Mouse (Mus musculus): ENCODE results near the gene Fbxo17.
"Not testable (repeated sequence)": the region's sequence is repeated elsewhere in the genome, so short reads cannot be mapped to it uniquely, and the experiment has no call there.

The Fbxo17 gene

DNA sequence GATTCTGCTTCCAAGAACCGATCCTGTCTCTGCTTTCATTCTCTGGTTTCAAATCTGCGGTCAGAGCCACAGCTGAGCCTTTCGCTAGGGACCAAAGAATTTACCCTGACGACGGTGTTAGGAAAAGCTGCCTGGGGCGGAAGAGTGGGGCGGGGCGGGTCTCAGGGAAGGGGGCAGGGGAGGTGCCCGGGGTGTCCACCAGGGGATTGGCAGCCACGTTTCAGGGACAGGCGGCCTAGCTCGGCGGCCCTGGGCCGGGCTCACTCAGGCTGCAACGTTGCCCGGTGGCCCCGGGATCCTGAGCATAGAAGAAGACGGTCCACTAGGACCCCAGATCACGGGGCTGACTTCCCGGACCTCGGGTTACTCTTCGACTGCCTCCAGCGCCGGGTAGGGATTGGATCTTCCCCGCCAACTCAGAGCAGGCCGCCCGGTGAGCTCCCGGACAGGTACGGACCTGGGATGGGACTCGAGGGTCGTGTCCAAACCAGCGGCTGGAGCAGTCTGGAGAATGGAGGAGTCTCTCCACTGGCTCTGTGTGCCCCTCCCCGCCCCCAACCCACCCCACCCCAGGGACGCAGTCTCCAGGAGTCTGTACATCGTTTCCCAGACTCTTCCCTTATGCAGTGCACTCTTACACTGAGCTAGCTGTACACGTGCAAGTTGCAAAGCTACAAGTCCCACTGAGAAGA, at the start of gene Fbxo17:
Gene Fbxo17 (plus strand): TSS at position 215 of the 692 bp plus-strand sequence.
- DNase-seq = peak; percentile 62 to 69

DNA sequence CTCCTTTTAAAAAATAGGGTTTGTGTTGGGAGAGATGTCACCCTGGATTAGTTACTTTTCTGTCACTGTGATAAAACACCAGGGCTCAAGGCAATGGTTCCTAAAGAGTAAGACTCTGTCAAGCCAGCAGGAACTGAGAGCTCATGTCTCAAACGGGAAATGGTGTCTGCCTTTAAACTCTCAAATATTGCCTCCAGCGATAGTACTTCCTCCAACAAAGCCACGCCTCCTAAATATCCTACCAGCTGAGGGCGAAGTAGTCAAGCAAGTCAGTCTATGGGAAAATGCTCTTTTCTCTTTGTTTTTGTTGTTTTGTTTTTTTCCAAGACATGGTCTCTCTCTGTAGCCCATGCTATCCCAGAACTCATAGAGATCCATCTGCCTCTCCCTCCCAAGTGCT, 45.4 kb upstream of the Fbxo17 start:
- no peak for DNase-seq

DNA sequence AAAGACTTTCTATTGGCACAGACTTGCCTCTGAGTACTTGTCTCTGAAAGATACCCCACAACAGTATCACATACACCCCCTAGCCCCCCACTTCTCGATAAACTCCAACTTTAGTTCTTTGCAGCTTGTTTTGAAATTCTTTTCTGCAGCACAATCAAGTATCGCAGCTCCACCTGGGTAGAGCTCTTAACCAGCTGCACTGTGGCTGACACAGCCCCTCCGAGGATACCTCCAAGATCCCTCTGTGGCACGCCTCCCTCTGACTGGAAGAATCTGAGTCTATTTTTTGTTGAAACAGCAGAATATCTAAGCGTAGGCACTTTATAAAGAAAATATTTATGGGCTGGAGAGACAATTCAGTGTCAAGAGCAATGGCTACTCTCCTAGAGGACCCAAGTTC, 44.3 kb upstream of the Fbxo17 start:
- DNase-seq = no peak

DNA sequence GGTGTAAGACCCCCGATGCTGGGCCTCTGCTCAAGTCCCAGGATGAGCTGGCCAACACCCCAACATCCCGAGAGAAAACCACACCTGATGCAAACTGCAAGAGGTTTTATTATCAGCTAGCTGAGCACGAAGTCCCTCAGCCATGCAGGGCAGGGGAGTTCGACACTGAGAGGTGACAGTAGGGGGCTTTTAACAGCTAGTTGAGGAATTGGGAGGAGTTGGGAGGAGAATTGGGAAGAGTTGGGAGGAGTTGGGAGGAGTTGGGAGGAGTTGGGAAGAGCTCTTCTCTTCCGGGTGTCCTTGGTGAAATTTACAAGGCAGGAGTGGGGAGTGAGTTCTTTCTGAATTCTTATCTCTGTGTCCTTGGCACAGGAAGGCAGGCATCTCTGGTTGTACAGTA, 43.8 kb upstream of the Fbxo17 start:
- DNase-seq = not testable (repeated sequence)

DNA sequence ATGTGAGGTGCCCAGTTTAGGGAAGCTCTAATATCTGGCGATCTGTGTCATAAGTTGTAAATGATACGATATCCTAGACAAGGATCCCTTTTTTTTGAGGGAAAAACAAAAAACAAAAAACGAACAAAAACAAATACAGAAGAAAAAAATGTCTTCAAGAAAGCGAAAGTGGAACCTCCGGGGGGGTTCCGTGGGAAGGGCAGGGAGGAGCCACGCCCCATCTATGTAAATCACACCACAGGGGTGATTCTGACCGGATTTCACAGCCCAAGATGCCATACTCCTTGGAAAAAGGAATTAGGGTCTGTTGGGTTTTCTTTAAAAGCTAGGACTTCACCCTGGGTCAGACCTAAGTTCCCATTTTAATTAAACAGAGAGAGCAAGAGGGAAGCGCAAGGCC, 41.6 kb upstream of the Fbxo17 start:
- DNase-seq = no peak

DNA sequence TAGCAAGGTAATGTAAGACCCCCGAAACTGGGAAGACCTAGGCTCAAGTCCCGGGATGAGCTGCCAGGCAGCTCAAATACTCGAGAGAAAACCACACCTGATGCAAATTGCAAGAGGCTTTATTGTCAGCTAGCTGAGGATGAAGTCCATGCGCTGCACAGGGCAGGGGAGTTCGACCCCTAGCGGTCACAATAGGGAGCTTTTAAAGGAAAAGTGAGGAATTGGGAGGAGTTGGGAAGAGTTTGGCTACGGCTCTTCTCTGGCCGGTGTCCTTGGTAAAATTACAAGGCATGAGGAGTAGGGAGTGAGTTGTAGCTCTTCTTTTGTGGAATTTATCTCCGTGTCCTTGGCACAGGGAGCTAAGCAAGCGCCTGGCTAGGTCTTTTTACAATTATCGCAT, 40.9 kb upstream of the Fbxo17 start:
- DNase-seq = peak in 1 of 2 experiments; percentile 16

DNA sequence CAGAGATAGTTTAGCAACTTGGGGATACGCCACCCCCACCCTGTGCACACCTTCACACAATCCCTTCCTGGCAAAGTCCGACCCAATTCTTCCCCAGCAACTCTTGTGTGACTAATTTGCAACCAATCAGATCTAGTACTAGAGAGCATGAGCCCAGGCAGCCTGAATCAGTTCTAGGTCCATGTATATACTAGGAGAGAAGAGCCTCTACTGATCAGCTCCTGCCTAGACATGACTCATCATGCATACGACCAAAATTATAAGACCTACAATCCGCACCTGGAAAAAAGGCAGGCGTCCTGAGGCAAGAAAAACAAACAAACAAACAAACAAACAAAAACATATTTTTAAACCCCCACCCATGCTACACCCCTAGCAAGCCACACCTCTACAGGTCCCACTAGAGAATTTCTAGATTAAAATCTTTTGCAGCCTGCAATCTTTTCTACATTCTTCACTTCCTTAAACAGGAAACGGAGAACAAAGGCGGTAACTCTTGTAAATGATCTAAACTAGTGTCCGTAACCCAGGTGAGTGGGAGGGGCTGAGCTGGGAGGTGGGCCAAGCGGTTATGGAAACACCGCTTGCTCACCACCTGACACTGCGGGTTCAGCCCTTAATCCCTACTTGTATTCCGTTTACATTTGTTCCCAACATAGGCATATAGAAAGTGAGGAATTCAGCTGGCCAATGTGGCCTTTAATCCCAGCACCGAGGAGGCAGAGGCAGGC, 39.6 kb upstream of the Fbxo17 start:
- DNase-seq = no peak

DNA sequence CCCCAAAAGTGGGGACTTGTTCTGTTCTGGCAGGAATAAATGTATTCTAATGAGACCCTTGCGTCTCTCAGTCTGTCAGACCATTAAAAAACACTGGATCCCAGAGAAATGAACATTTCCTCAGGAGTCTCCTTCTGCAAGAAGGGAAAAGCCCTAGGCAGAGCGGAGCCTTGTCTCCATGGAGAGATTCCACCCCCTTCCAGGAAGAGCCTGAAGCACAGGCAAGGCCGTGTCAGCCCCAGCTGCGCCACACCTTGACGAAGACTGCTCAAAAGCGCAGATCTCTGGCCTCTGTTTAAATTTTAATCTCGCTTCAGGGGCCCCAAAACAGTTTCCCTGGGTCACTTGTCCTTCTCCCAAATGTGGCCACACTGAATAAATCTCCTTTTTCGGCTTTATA, 39.0 kb upstream of the Fbxo17 start:
- no peak for DNase-seq

DNA sequence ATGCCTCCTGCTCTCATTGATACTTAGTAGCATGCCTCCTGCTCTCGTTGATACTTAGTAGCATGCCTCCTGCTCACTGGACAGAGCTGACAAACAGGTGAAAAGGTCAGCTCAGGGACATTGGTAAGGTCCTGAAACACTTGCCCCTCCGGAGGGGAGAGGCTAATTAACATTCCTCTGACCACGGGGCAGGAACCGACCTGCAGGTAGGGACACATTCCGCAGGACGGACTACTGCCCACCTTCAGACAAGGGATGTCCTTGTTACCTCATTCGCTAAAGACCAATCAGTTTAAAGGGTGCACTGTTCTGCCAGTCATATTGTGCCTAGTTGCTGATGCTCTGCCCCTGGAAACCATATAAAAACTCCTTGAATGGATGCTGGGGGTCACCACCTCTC, 25.5 kb upstream of the Fbxo17 start:
- DNase-seq = no peak

DNA sequence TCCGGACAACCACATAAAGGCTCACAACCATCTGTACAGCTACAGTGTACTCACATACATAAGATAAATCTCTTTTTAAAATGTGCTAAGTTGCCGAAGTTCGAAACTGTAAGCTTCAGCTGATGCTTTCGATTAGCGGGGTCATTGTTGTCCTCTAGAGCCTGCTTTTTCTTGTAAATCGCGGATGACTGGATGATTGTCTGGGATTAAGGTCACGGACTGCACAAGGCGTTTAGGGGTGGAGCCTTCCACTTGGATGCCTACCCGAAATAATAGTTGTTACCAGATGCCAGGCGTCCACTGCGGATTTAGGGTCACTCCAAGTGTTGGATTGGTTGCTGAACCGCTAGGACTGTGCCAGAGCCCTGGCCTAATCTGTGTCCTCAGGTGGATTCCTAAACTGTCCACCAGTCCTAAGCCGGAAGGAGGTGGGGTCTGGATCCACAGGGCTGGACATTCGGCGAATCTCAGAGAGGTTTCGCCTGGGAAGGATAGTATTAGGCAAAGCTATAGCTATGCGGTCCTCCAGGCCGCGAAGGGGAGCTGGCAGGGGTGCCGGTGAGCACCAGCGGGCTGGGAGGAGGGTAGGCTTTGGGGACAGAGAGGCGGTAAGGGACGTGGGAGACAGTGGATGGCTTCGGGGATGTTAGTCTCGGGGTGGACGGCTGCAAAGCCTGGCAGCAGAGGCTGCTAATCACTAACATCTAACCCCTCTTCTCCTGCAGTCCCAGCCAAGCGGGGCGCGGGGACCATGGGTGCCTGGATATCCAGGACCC, 23.9 kb upstream of the Fbxo17 start, which contains the start of gene Fbxo27:
Gene Fbxo27 (plus strand): TSS at position 305 of the 776 bp plus-strand sequence.
- peak; percentile 80 to 84 for DNase-seq

DNA sequence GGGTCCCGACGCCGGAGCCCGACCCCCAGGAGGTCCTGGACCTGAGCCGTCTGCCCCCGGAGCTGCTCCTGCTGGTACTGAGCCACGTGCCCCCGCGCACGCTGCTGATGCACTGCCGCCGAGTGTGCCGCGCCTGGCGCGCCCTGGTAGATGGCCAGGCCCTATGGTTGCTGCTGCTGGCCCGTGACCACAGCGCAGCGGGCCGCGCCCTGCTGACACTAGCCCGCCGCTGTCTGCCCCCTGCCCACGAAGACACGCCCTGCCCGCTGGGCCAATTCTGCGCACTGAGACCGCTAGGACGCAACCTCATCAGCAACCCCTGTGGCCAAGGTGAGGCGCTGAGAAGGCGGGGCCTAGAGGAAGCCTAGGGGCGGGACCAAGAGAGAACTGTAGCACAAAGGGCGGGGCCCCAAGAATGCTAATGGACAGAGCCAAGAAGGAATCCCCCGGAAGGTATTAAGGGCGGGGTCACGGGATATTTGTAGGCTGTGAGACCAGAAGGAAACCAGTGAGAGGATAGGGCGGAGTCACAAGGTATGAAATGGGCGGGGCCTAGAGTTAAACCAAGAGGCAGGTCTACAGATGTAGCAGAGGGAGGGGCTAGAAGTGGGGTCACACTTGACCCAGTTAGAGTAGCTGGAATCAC, 23.2 kb upstream of the Fbxo17 start:
- DNase-seq = peak; percentile 91 to 94

DNA sequence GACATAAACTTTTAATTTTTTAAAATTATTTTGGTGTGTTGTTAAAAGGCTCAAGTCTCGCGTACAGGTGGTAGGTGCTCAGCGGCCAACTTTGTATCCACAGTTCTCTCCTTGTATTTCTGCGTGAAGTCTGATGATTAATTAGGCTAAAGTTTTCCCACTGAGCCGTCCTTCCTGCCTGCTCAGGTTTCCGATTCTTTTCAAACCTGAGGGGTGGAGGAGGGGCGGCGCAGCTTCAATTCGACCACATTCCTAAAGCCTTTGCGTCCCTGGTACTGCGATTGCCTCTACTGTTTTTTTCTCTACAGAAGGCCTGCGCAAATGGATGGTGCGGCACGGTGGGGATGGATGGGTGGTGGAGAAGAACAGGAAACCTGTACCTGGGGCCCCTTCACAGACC, 22.2 kb upstream of the Fbxo17 start:
- DNase-seq = peak in 1 of 2 experiments; percentile 24

DNA sequence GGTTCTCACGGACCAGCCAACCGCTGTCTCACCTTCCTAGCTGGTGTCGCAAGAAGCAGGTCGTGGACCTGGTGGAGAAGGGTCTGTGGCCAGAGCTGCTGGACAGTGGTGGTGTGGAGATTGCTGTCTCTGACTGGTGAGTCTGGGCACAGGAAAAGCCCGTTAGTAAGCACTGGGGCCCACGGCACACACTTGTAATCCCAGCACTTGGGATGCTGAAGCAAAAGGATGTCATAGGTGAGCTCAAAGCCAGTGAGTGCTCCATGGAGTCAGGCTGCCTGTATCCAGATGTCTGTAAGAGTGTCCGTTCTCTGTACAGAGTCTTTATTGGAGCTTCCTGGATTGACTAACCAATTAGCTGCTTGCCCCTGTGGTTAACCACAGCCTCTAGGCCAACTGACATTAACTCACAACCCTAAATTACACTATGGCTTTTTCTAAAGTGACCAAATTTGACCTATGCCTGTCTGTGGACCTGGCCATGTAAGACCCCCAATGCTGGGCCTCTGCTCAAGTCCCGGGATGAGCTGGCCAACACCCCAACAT, 21.6 kb upstream of the Fbxo17 start:
- DNase-seq = no peak

DNA sequence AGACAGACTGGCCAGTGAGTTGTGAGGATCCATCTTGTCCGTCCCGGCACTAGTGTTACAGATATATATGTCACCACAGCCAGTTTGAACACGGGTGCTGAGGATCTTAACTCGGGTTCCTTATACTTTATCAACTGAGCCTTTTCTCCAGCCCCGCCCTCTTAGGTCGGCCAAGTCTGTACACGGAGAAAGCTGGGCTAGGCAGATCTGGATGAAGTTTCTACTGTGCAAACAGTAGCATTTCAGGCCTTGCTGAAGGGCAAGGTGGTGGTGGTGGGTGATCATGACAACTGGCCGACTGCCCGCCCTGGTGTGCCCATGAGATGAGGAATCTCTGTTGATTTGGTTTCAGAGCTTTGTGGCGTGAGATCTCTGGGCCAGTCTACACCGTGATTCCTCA, 19.3 kb upstream of the Fbxo17 start:
- no peak for DNase-seq

DNA sequence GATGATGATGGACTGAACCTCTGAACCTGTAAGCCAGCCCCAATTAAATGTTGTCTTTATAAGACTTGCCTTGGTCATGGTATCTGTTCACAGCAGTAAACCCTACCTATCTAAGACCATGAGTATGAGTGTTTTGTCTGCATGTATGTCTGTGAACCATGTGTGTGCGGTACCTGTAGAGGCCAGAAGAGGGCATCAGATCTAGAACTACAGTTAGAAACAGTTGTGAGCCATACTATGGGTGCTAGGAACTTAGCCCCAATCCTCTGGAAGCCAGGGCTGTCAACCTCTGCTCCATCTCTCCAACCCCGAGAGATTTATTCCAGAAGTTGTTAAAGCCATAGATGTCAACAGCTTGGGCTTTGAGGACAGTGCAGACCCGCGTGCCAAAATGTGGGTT, 16.3 kb upstream of the Fbxo17 start:
- DNase-seq = no peak

DNA sequence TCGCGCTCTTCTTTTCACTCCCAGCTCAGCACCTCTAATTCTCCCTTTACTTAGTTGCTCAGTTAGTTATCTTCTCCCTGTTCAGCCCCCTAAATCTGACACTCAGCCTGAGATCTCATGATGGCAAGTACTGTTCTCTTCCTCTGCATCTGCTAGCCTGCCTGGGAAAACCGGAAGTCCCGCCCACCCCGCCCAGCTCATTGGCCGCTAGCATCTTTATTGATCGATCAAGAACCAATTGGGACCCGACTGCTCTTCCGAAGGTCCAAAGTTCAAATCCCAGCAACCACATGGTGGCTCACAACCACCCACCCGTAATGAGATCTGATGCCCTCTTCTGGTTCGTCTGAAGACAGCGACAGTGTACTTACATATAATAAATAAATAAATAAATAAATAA, 15.3 kb upstream of the Fbxo17 start:
- not testable (repeated sequence) for DNase-seq

DNA sequence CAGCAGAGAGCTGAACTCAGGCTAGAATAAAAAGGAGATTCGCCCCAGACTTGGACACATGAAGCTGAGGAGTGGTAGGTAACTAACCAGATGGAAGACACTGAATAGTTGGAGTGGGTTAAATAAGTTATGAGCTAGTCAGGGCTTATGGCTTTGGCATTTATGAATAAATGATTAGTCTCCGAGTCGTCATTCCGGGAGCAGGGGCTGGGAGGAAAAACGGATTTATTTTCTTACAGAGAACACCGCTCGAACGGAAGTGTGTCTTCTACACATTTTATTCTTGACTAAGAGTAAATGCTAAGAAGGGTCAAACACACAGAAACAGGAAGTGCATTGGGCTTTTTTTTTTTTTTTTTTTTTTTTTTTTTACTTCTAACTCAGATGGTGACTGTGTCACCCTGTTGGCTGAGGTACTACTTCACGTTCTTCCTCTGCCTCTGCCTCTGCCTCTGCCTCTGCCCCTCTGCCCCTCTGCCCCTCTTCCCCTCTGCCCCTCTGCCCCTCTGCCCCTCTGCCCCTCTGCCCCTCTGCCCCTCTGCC, 13.9 kb upstream of the Fbxo17 start:
- no peak for DNase-seq

DNA sequence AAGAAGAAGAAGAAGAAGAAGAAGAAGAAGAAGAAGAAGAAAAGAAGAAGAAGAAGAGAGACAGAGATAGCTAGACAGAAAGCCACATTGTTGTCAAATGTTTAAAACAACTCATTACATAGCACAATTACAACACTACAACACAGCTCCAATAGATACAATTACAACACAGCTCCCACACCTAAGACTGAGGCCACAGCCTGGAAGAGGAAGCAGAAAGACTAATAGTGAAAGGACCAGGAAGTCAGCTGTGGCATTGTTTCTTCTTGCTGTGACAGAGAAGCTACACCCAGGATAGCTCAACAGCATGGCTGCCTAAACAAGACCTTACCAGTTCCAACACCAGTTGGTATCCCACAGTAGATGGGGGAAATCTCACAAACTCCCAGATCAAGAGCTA, 7.2 kb upstream of the Fbxo17 start:
- DNase-seq = no peak

DNA sequence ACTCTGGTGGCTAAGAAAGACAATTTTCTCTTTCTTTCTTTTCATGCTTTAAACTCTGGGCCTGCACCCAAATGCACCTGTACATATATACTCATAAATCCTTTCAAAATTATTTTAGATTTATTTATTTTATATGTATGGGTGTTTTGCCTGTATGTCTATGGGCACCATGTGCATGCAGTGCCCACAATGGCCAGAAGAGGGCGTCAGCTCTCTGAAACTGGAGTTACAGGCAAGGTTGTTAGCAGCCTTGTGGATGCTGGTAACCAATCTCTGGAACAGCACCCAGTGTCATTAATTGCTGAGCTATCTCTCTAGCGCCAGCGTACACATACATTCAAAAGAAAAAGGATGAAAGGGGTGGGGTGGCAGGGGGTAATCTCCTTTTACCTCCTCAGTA, 5.6 kb upstream of the Fbxo17 start:
- no peak for DNase-seq

DNA sequence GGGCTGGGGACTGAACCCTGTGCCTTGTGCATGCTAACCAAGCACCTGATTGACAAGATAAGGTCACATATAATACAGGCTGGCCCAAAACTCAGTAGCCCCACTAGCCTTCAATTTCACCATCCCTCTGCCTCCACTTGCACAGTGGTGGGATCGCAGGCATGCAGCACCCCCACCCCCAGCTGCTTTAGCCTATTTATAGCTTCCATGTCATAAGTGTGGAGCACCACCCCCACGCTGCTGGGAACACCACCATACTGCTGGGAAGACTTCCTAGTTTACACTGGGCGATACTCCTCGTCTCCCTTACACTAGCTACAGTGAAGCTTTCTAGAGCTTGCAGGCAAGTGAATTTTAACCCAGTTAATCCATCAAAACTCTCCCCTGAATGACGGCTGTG, 1.9 kb upstream of the Fbxo17 start:
- DNase-seq = no peak

DNA sequence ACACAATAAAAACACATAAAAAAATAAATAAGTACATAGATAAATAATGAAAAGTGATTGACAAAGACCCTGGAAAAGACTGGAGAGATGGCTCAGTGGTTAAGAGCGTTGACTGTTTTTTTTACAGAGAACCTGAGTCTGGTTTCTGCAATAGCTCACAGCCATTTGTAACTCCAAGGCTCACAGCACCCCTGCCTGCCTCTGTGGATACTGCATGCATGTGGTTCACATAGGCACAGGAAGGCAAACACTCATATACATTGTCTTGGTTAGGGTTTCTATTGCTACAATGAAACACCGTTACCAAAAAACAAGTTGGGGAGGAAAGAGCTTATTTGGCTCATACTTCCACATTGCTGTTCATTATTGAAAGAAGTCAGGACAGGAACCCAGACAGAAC, 1.0 kb upstream of the Fbxo17 start:
- no peak for DNase-seq

DNA sequence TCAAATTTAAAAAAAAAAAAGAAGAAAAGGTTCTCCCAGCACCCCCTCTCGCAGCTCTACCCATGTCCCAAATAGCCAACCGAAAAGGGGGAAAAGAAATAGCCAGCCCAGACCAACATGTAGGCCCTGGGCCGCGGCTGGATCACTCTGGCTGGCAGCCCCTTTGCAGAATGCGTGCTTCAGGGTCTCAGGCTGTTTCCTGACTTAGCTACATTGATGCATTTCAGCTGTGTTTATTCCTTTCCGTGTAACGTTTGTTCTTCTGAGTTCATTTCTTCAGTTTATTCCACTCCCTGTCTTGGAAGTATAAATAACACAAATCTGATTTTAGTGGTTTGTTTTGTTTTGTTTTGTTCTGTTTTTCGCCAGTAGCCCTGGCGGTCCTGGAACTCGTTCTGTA, 1.1 kb downstream of the Fbxo17 start:
- DNase-seq = no peak

DNA sequence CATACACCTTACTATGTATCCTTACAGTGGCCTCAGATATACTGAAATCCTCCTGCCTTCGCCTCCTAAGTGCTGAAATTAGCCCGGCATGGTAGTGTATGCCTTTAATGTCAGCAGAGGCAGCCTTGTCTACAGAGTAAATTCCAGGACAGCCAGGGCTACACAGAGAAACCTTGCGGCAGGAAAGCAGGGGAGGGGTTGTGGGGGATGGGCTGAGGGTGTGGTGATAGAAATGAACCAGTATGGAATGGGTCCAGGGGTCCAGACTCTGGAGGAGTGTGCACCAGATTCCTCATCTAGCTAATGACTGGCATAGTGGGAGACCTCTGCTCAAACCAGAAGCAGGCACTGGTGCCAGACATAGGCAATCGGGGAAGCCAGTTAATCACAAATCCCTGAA, 2.6 kb downstream of the Fbxo17 start:
- DNase-seq = no peak

Measured in cerebellum, postnatal 25 days (tissue).